Mouse (Mus musculus) erythroblast, embryonic 14.5 days (primary cell): Measurements from ENCODE around the gene Flt1.

Experiments used
- GATA1 ChIP-seq: IDR thresholded peaks from 2 replicates; pipeline ENCODE4 v1.6.1; 2012; ENCODE audit warnings: low read length, inconsistent platforms, mixed read lengths
- TAL1 ChIP-seq: IDR thresholded peaks from 3 replicates; pipeline ENCODE4 v1.6.1; 2012; ENCODE audit warnings: low read length, inconsistent platforms, mixed read lengths

GRCm38 (mm10) chr5:147626944-147627343, 98.9 kb downstream of the Flt1 start:
- TF ChIP-seq GATA1: no peak
- no peak for TF ChIP-seq TAL1
